Mouse (Mus musculus) MEL (cell line): Measurements from ENCODE around the gene Adh1.

Experiments used
- CTCF ChIP-seq, 3 experiments: IDR thresholded peaks in 2 of 3; conservative IDR thresholded peaks in 1 of 3; 2 replicates each; pipeline ENCODE4 v1.5.1; 2011 to 2012; ENCODE audit warnings: low read length in 3 of 3, low read depth in 2 of 3, mild to moderate bottlenecking in 2 of 3, improper control_type of control experiment in 1 of 3, inconsistent platforms in 1 of 3, mixed read lengths in 1 of 3, moderate library complexity in 1 of 3; ENCODE audit not compliant: control insufficient read depth in 1 of 3, insufficient read depth in 1 of 3, poor library complexity in 1 of 3, severe bottlenecking in 1 of 3
- E2F4 ChIP-seq: IDR thresholded peaks from 2 replicates; pipeline ENCODE4 v1.6.1; 2011; ENCODE audit warnings: low read depth, low read length, improper control_type of control experiment, borderline replicate concordance
- EP300 ChIP-seq, 2 experiments: IDR thresholded peaks; 2 replicates each; pipeline ENCODE4 v1.6.1; 2011; ENCODE audit warnings: improper control_type of control experiment in 2 of 2, low read length in 2 of 2, low read depth in 1 of 2, mild to moderate bottlenecking in 1 of 2
- ETS1 ChIP-seq: IDR thresholded peaks from 2 replicates; pipeline ENCODE4 v1.6.1; 2012; ENCODE audit warnings: low read depth, mild to moderate bottlenecking, inconsistent platforms, low read length, improper control_type of control experiment, moderate library complexity
- TBP ChIP-seq: IDR thresholded peaks from 2 replicates; pipeline ENCODE4 v1.8.0; 2011; ENCODE audit warnings: low read depth, low read length, improper control_type of control experiment
- TCF12 ChIP-seq: IDR thresholded peaks from 2 replicates; pipeline ENCODE4 v1.6.1; 2014; ENCODE audit warnings: low read depth, mild to moderate bottlenecking, inconsistent platforms, low read length, improper control_type of control experiment, moderate library complexity
- UBTF ChIP-seq: IDR thresholded peaks from 2 replicates; pipeline ENCODE4 v1.6.1; 2012; ENCODE audit warnings: low read depth, mild to moderate bottlenecking, inconsistent platforms, low read length, improper control_type of control experiment, moderate library complexity, borderline replicate concordance; ENCODE audit not compliant: insufficient read depth

GRCm38 (mm10) chr3:138306290-138306683 lies 45.5 kb downstream of the Adh1 start:
- TF ChIP-seq ETS1 (no peak), EP300 (IDR thresholded peaks at IDR 0.05; ENCODE audit: low read depth in 1 of 2, low read length in 2 of 2) (no peak), E2F4 (no peak), CTCF (IDR thresholded peaks at IDR 0.05 in 2 of 3, conservative IDR thresholded peaks at IDR 0.05 in 1 of 3; ENCODE audit: control insufficient read depth in 1 of 3, insufficient read depth in 1 of 3, low read depth in 2 of 3, low read length in 3 of 3, poor library complexity in 1 of 3, severe bottlenecking in 1 of 3) (no peak), UBTF (no peak), TCF12 (no peak), TBP (no peak)
